Mouse (Mus musculus) heart, postnatal 0 days (tissue): ENCODE results near the gene Inppl1. TPM values are rescaled to one million over a fixed set of nuclear protein-coding genes. Genes with fewer than 3 reads are reported as not detected.

Source experiments
- ATAC-seq: fragments of 200-750 bp; cut with Nextera tagmentation; 2 replicates; pipeline ENCODE4 v1.8.0; 2017; ENCODE audit warnings: low read depth, moderate number of reproducible peaks, moderate library complexity; ENCODE audit not compliant: insufficient read depth
- DNase-seq: peaks from one replicate; pipeline ENCODE4 v3.0.0-alpha.2; 2016; ENCODE audit warnings: low spot score
- H3K27ac ChIP-seq: fragments of 300-500 bp; sonication (generic); 2 replicates; pipeline ENCODE4 v1.5.1; 2014; ENCODE audit warnings: low read depth, mild to moderate bottlenecking
- H3K27me3 ChIP-seq: fragments of 300-500 bp; sonication (generic); 2 replicates; pipeline ENCODE4 v1.6.1; 2014; ENCODE audit warnings: low read length, mixed read lengths; ENCODE audit not compliant: control insufficient read depth, insufficient read depth
- H3K36me3 ChIP-seq: fragments of 300-500 bp; sonication (generic); replicated peaks from 2 replicates; pipeline ENCODE4 v1.6.1; 2014; ENCODE audit warnings: low read length, mixed read lengths; ENCODE audit not compliant: control insufficient read depth, insufficient read depth
- H3K4me1 ChIP-seq: fragments of 300-500 bp; sonication (generic); 2 replicates; pipeline ENCODE4 v1.6.1; 2014; ENCODE audit warnings: antibody characterized with exemption; ENCODE audit not compliant: control insufficient read depth, insufficient read depth
- H3K4me2 ChIP-seq: fragments of 300-500 bp; sonication (generic); 2 replicates; pipeline ENCODE4 v1.6.1; 2014; ENCODE audit warnings: low read depth, mild to moderate bottlenecking, low read length, moderate library complexity
- H3K4me3 ChIP-seq: fragments of 300-500 bp; sonication (generic); 2 replicates; pipeline ENCODE4 v1.5.1; 2014; ENCODE audit warnings: low read depth, low read length
- H3K9ac ChIP-seq: fragments of 300-500 bp; sonication (generic); replicated peaks from 2 replicates; pipeline ENCODE4 v1.6.1; 2014; ENCODE audit warnings: low read depth, low read length, mixed read lengths
- H3K9me3 ChIP-seq: fragments of 300-500 bp; sonication (generic); replicated peaks from 2 replicates; pipeline ENCODE4 v1.6.1; 2016; ENCODE audit warnings: low read length; ENCODE audit not compliant: control insufficient read depth
- CTCF ChIP-seq: IDR thresholded peaks from 2 replicates; pipeline ENCODE4 v1.5.1; 2016; ENCODE audit warnings: antibody characterized with exemption, control low read depth, low read depth
- EP300 ChIP-seq: IDR thresholded peaks from 2 replicates; pipeline ENCODE4 v1.6.1; 2016; ENCODE audit warnings: antibody characterized with exemption, low read depth
- WGBS: fragments of 180-500 bp; shearing (Covaris S2); extraction: QIAGEN DNeasy Blood & Tissue Kit; methylation state at CpG from one replicate; pipeline ENCODE4 v1.1.7; 2014; 5-methylcytosine and 5-hydroxymethylcytosine counted together
- microRNA-seq: library from miRNA; unstranded; fragments of <30 nt; microRNA quantifications from one replicate; pipeline ENCODE4, GENCODE M21; 2016
- polyA plus RNA-seq: library from polyadenylated mRNA; unstranded; fragments of >200 nt; fragmentation: Nextera tagmentation; extraction: Ambion mirVana; gene quantifications from 2 replicates; pipeline ENCODE4 v1.2.1, GENCODE M21; 2015
- total RNA-seq: library from RNA; depleted of rRNA; stranded (reverse); fragments of >200 nt; gene quantifications from 2 replicates; pipeline ENCODE4 v1.2.3, GENCODE M21; 2014; ENCODE audit warnings: low replicate concordance; rRNA removed

Gene Inppl1
- total and polyA plus RNA-seq, 2 experiments from 2014 or later: 47.5 to 98.2 TPM

GRCm38 (mm10) chr7:101777053-101777452 is 61.0 kb downstream of the Inppl1 start:
- DNase-seq (no peak), ATAC-seq (no peak)
- no peaks in the 10 kb centered on the region for H3K27me3 ChIP-seq
- H3K4me3 ChIP-seq: no peak overlapping the region
- H3K9ac ChIP-seq: no peak overlapping the region
- WGBS: 79% methylated on average over 1 of the region's 1 CpGs
- H3K9me3 ChIP-seq: no peaks in the 10 kb centered on the region
- no peak overlapping the region for H3K27ac ChIP-seq
- H3K36me3 ChIP-seq: peaks cover 12% of the 10 kb centered on the region
- no peak overlapping the region for H3K4me2 ChIP-seq
- TF ChIP-seq CTCF (no peak), EP300 (no peak)
- no peaks in the 10 kb centered on the region for H3K4me1 ChIP-seq

- peaks cover 6% of the 10 kb centered on the region; the same call in 1 of the 2 replicates for H3K4me1 ChIP-seq
- TF ChIP-seq CTCF: no peak
- no peak for TF ChIP-seq EP300
- H3K9me3 ChIP-seq: no peaks in the 10 kb centered on the region
- no peak overlapping the region for H3K4me3 ChIP-seq
- 70% methylated on average over 8 of the region's 8 CpGs for WGBS
- DNase-seq: no peak
- ATAC-seq: no peak
- no peak overlapping the region for H3K27ac ChIP-seq
- no peaks in the 10 kb centered on the region; the same call in 1 of the 2 replicates for H3K36me3 ChIP-seq
- no peak overlapping the region for H3K9ac ChIP-seq
- no peaks in the 10 kb centered on the region for H3K27me3 ChIP-seq
- no peak overlapping the region for H3K4me2 ChIP-seq
Measured at GRCm38 (mm10) chr7:101772687-101773086, 65.3 kb downstream of the Inppl1 start.

Small RNAs within 50 kb of the gene (microRNA-seq; reads per million reads assigned to microRNA genes)
- gene Gm22655: not detected

Other genes with a start within 250 kb of the Inppl1 start
- 42.2 and 84.6 TPM in 2 replicates for gene Clpb, start 174.6 kb downstream of the Inppl1 start, total RNA-seq
- 47.2 and 47.7 TPM in 2 replicates for gene Clpb, start 174.6 kb downstream of the Inppl1 start, polyA plus RNA-seq
- not detected in 2 replicates for gene Phox2a, start 19.9 kb downstream of the Inppl1 start, total RNA-seq
- gene Phox2a, start 19.9 kb downstream of the Inppl1 start, polyA plus RNA-seq: 0.07 and 0.33 TPM in 2 replicates
- gene Folr2, start 19.0 kb upstream of the Inppl1 start, total RNA-seq: 0.77 and 2.6 TPM in 2 replicates
- gene Folr2, start 19.0 kb upstream of the Inppl1 start, polyA plus RNA-seq: 0.86 and 1.0 TPM in 2 replicates
- 45.1 and 51.8 TPM in 2 replicates for gene Anapc15, start 25.5 kb upstream of the Inppl1 start, total RNA-seq
- gene Anapc15, start 25.5 kb upstream of the Inppl1 start, polyA plus RNA-seq: 37.7 and 38.7 TPM in 2 replicates
- gene Folr1, start 32.6 kb upstream of the Inppl1 start, total RNA-seq: 1.3 and 81.7 TPM in 2 replicates
- gene Folr1, start 32.6 kb upstream of the Inppl1 start, polyA plus RNA-seq: 2.9 and 3.3 TPM in 2 replicates
- gene Lamtor1, start 67.7 kb upstream of the Inppl1 start, total RNA-seq: 126 and 174 TPM in 2 replicates
- 149 and 159 TPM in 2 replicates for gene Lamtor1, start 67.7 kb upstream of the Inppl1 start, polyA plus RNA-seq
- not detected in 2 replicates for gene Tomt, start 68.1 kb upstream of the Inppl1 start, total RNA-seq
- 0.08 and 0.12 TPM in 2 replicates for gene Tomt, start 68.1 kb upstream of the Inppl1 start, polyA plus RNA-seq
- gene Lrrc51, start 95.7 kb upstream of the Inppl1 start, total RNA-seq: 0.19 and 3.1 TPM in 2 replicates
- gene Lrrc51, start 95.7 kb upstream of the Inppl1 start, polyA plus RNA-seq: 3.0 and 3.9 TPM in 2 replicates
- gene Numa1, start 95.9 kb upstream of the Inppl1 start, total RNA-seq: 75.3 and 77.0 TPM in 2 replicates
- gene Numa1, start 95.9 kb upstream of the Inppl1 start, polyA plus RNA-seq: 23.3 and 23.4 TPM in 2 replicates
- gene Il18bp, start 180.5 kb upstream of the Inppl1 start, total RNA-seq: 0.76 and 4.6 TPM in 2 replicates
- gene Il18bp, start 180.5 kb upstream of the Inppl1 start, polyA plus RNA-seq: 2.3 and 2.4 TPM in 2 replicates
- 7.7 and 18.2 TPM in 2 replicates for gene Rnf121, start 227.2 kb upstream of the Inppl1 start, total RNA-seq
- 10.7 and 12.7 TPM in 2 replicates for gene Rnf121, start 227.2 kb upstream of the Inppl1 start, polyA plus RNA-seq
- 13.1 and 13.8 TPM in 2 replicates for gene Xndc1, start 227.3 kb upstream of the Inppl1 start, total RNA-seq
- 7.7 and 7.8 TPM in 2 replicates for gene Xndc1, start 227.3 kb upstream of the Inppl1 start, polyA plus RNA-seq
- not detected in 2 replicates for gene Xntrpc, start 227.5 kb upstream of the Inppl1 start, total RNA-seq
- 0.25 and 0.31 TPM in 2 replicates for gene Xntrpc, start 227.5 kb upstream of the Inppl1 start, polyA plus RNA-seq
- gene Trpc2, start 244.9 kb upstream of the Inppl1 start, total RNA-seq: 1.1 and 1.2 TPM in 2 replicates
- gene Trpc2, start 244.9 kb upstream of the Inppl1 start, polyA plus RNA-seq: not detected in 2 replicates